Mouse (Mus musculus): ENCODE measurements around the gene Rlbp1.

- TF ChIP-seq EP300 (IDR thresholded peaks at IDR 0.05; ENCODE audit: low read depth), result no peak
- TF ChIP-seq CTCF (IDR thresholded peaks at IDR 0.05; ENCODE audit: low read depth), result peak; percentile 52
These were observed 6.1 kb upstream of the Rlbp1 start for GRCm38 (mm10) chr7:79392860-79393513.
